Mouse (Mus musculus) E14TG2a.4 (cell line): ENCODE data around the gene B3gat1.

Experiments
- CTCF ChIP-seq: conservative IDR thresholded peaks from 2 replicates; pipeline ENCODE4 v1.5.1; 2014; ENCODE audit warnings: low read length
- POU5F1 ChIP-seq: IDR thresholded peaks from 2 replicates; pipeline ENCODE4 v1.6.1; 2014; ENCODE audit warnings: low read length, borderline replicate concordance

DNA sequence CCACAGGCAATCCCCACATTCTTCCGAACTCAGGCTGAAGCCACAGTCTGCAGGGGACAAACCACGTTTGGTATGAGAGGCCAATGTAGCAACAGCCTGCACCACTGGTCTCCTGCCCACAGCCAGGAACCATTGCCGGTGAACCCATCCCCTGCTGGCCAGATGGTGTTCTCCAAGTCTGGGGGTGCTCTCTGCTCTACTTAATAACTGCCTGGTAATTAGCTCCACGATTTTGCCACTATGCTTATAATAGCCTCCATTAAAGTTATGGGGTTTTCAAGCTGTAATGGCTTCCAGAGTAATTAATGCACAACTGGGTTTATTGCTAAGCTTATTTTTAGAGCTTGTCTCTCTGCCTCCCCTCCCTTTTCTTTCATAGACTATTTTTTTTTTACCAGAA lies 15.4 kb downstream of the B3gat1 start:
- TF ChIP-seq CTCF (no peak), POU5F1 (no peak)
